Mouse (Mus musculus) NIH3T3 (cell line): ENCODE measurements around the gene Ttc23.
A peak's percentile ranks its signal among the peaks of the same experiment; 100 is the strongest.

Experiments used
- DNase-seq: peaks from one replicate; pipeline ENCODE4 v3.0.0-alpha.2; 2012; ENCODE audit warnings: low read depth

The Ttc23 gene

GRCm38 (mm10) chr7:67697892-67698630 lies 50.9 kb downstream of the Ttc23 start:
- DNase-seq: peak; percentile 65

GRCm38 (mm10) chr7:67699301-67699700 lies 52.1 kb downstream of the Ttc23 start:
- DNase-seq: no peak

- peak; percentile 60 for DNase-seq
Measured at GRCm38 (mm10) chr7:67700846-67701245, 53.6 kb downstream of the Ttc23 start.

GRCm38 (mm10) chr7:67701252-67701914 lies 54.2 kb downstream of the Ttc23 start:
- no peak for DNase-seq

- no peak for DNase-seq
Measured at GRCm38 (mm10) chr7:67708160-67708559, 61.0 kb downstream of the Ttc23 start.

- no peak for DNase-seq
Measured at GRCm38 (mm10) chr7:67710216-67710615, 63.0 kb downstream of the Ttc23 start.

- no peak for DNase-seq
Measured at GRCm38 (mm10) chr7:67713820-67714510, 66.8 kb downstream of the Ttc23 start.

GRCm38 (mm10) chr7:67715176-67715575 lies 68.0 kb downstream of the Ttc23 start:
- no peak for DNase-seq

- no peak for DNase-seq
Measured at GRCm38 (mm10) chr7:67716213-67716878, 69.1 kb downstream of the Ttc23 start.

- no peak for DNase-seq
Measured at GRCm38 (mm10) chr7:67716925-67717324, 69.7 kb downstream of the Ttc23 start.

- DNase-seq: no peak
Measured at GRCm38 (mm10) chr7:67717520-67717919, 70.3 kb downstream of the Ttc23 start.

GRCm38 (mm10) chr7:67718804-67719203 lies 71.6 kb downstream of the Ttc23 start:
- peak; percentile 33 for DNase-seq

GRCm38 (mm10) chr7:67722163-67722562 lies 75.0 kb downstream of the Ttc23 start:
- no peak for DNase-seq

- DNase-seq: no peak
Measured at GRCm38 (mm10) chr7:67724536-67724935, 77.3 kb downstream of the Ttc23 start.

- no peak for DNase-seq
Measured at GRCm38 (mm10) chr7:67725016-67725415, 77.8 kb downstream of the Ttc23 start.

- no peak for DNase-seq
Measured at GRCm38 (mm10) chr7:67728203-67728602, 81.0 kb downstream of the Ttc23 start.

- no peak for DNase-seq
Measured at GRCm38 (mm10) chr7:67728809-67729208, 81.6 kb downstream of the Ttc23 start.

- peak; percentile 44 for DNase-seq
Measured at GRCm38 (mm10) chr7:67730431-67731110, 83.4 kb downstream of the Ttc23 start.

- no peak for DNase-seq
Measured at GRCm38 (mm10) chr7:67732276-67732675, 85.1 kb downstream of the Ttc23 start.

GRCm38 (mm10) chr7:67740382-67740781 lies 93.2 kb downstream of the Ttc23 start:
- DNase-seq: peak; percentile 63

GRCm38 (mm10) chr7:67740796-67741195 lies 93.6 kb downstream of the Ttc23 start:
- DNase-seq: peak; percentile 76

GRCm38 (mm10) chr7:67741706-67742105 lies 94.5 kb downstream of the Ttc23 start:
- peak; percentile 87 for DNase-seq
